Comparison of ENCODE assay signal across 12 mouse cellular contexts in the genomic region with DNA sequence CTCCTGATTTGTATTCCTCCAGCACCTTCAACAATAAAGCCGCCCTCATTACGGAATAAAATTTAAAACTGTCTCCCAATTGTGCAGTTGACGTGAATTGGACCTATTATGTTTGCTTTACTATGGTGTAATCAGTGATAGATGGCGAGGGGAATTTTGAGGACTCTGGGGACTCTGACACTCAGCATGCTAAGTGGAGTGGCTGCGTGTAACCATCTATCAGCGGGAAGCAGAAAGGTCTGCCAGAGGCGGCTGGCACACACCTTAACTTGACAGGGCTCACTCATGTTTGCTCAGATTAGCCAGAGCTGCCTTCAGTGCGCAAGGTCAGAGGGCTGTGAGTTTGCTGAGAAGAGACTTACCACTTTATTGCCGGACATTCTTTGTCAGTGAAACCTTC.
A peak's percentile ranks its signal among the peaks of the same experiment; 100 is the strongest.
DNase-seq lines count a peak whose midpoint lies in the region; ATAC-seq lines count a peak whose summit lies in the region.
"Had no signal": no experiment of that assay in that cellular context is flagged by ENCODE, and none has a peak within 500 bp of the region (broad histone marks: within the 10 kb centered on the region; RNA-seq: fewer than 3 reads in every experiment).

No protein-coding gene starts in this region.

- peak; percentile 44; the same call in 1 of the 2 replicates for ATAC-seq in forebrain, embryonic 12.5 days (ENCODE audit: low FRiP score)
- ATAC-seq in forebrain, embryonic 11.5 days (replicated peaks; ENCODE audit: low FRiP score): no peak
- peak; percentile 32; the same call in 1 of the 2 replicates for ATAC-seq in midbrain, embryonic 11.5 days (ENCODE audit: low FRiP score)
- ATAC-seq in midbrain, embryonic 15.5 days (replicated peaks): no peak
- no peak for ATAC-seq in limb, embryonic 12.5 days (ENCODE audit: insufficient number of reproducible peaks, insufficient read depth, low FRiP score, low TSS enrichment, low read depth)
- ATAC-seq in neural tube, embryonic 15.5 days (ENCODE audit: low FRiP score): peak; percentile 15; the same call in 1 of the 2 replicates
- ATAC-seq: hindbrain, embryonic 16.5 days had no signal

- H3K4me2 ChIP-seq in forebrain, embryonic 12.5 days: no peak overlapping the region
- H3K4me2 ChIP-seq in forebrain, embryonic 11.5 days (ENCODE audit: low read depth, low read length, severe bottlenecking): no peak overlapping the region
- no peak overlapping the region for H3K4me2 ChIP-seq in midbrain, embryonic 11.5 days
- H3K4me2 ChIP-seq in midbrain, embryonic 15.5 days: no peak overlapping the region
- no peak overlapping the region for H3K4me2 ChIP-seq in limb, embryonic 12.5 days
- no peak overlapping the region for H3K4me2 ChIP-seq in neural tube, embryonic 15.5 days
- H3K4me2 ChIP-seq: limb, embryonic 15.5 days; midbrain, embryonic 12.5 days had no signal

- H3K27ac ChIP-seq in forebrain, embryonic 12.5 days: no peak overlapping the region
- no peak overlapping the region for H3K27ac ChIP-seq in forebrain, embryonic 11.5 days (ENCODE audit: low read depth, low read length)
- no peak overlapping the region for H3K27ac ChIP-seq in midbrain, embryonic 11.5 days (ENCODE audit: low read depth, low read length)
- H3K27ac ChIP-seq in midbrain, embryonic 15.5 days: no peak overlapping the region
- H3K27ac ChIP-seq in limb, embryonic 12.5 days: no peak overlapping the region
- no peak overlapping the region for H3K27ac ChIP-seq in neural tube, embryonic 15.5 days (replicated peaks)
- H3K27ac ChIP-seq: limb, embryonic 15.5 days; midbrain, embryonic 12.5 days had no signal

- peaks cover 31% of the 10 kb centered on the region for H3K4me1 ChIP-seq in forebrain, embryonic 12.5 days
- H3K4me1 ChIP-seq in forebrain, embryonic 11.5 days (replicated peaks; ENCODE audit: control insufficient read depth, insufficient read depth, low read length): no peaks in the 10 kb centered on the region
- H3K4me1 ChIP-seq in midbrain, embryonic 11.5 days (ENCODE audit: control insufficient read depth, insufficient read depth, low read length): peaks cover 4% of the 10 kb centered on the region; the same call in 1 of the 2 replicates
- peaks cover 19% of the 10 kb centered on the region for H3K4me1 ChIP-seq in midbrain, embryonic 15.5 days
- H3K4me1 ChIP-seq in limb, embryonic 12.5 days (replicated peaks): peaks cover 26% of the 10 kb centered on the region
- peaks cover 39% of the 10 kb centered on the region for H3K4me1 ChIP-seq in neural tube, embryonic 15.5 days

- H3K9ac ChIP-seq in forebrain, embryonic 12.5 days: no peak overlapping the region
- no peak overlapping the region for H3K9ac ChIP-seq in forebrain, embryonic 11.5 days (ENCODE audit: low read length)
- no peak overlapping the region for H3K9ac ChIP-seq in midbrain, embryonic 11.5 days (ENCODE audit: low read length)
- no peak overlapping the region for H3K9ac ChIP-seq in midbrain, embryonic 15.5 days
- H3K9ac ChIP-seq in limb, embryonic 12.5 days (replicated peaks): 0 out of 2 replicates have a peak overlapping the region, but pooled peaks have one; percentile 8
- no peak overlapping the region for H3K9ac ChIP-seq in neural tube, embryonic 15.5 days (replicated peaks)
- H3K9ac ChIP-seq: limb, embryonic 15.5 days; midbrain, embryonic 12.5 days had no signal

- 43% methylated on average over 9 of the region's 9 CpGs for WGBS in forebrain, embryonic 12.5 days
- WGBS in forebrain, embryonic 11.5 days: 59% methylated on average over 9 of the region's 9 CpGs
- 67% methylated on average over 9 of the region's 9 CpGs for WGBS in midbrain, embryonic 11.5 days
- WGBS in midbrain, embryonic 15.5 days: 24% methylated on average over 9 of the region's 9 CpGs
- 39% methylated on average over 9 of the region's 9 CpGs for WGBS in limb, embryonic 12.5 days
- WGBS in neural tube, embryonic 15.5 days: 18% methylated on average over 9 of the region's 9 CpGs

- H3K36me3 ChIP-seq in forebrain, embryonic 12.5 days (replicated peaks): no peaks in the 10 kb centered on the region
- no peaks in the 10 kb centered on the region for H3K36me3 ChIP-seq in forebrain, embryonic 11.5 days (ENCODE audit: control insufficient read depth, insufficient read depth, low read length)
- no peaks in the 10 kb centered on the region for H3K36me3 ChIP-seq in midbrain, embryonic 11.5 days (ENCODE audit: control insufficient read depth, insufficient read depth, low read length)
- no peaks in the 10 kb centered on the region for H3K36me3 ChIP-seq in midbrain, embryonic 15.5 days (replicated peaks)
- H3K36me3 ChIP-seq in limb, embryonic 12.5 days: no peaks in the 10 kb centered on the region
- H3K36me3 ChIP-seq in neural tube, embryonic 15.5 days: no peaks in the 10 kb centered on the region
- H3K36me3 ChIP-seq: limb, embryonic 15.5 days; midbrain, embryonic 12.5 days had no signal

- 0 out of 2 replicates have a peak, but pooled peaks cover 4% of the 10 kb centered on the region for H3K27me3 ChIP-seq in forebrain, embryonic 12.5 days
- no peaks in the 10 kb centered on the region for H3K27me3 ChIP-seq in forebrain, embryonic 11.5 days (ENCODE audit: control insufficient read depth, insufficient read depth, low read length)
- no peaks in the 10 kb centered on the region for H3K27me3 ChIP-seq in midbrain, embryonic 11.5 days (ENCODE audit: control insufficient read depth, insufficient read depth, low read length)
- no peaks in the 10 kb centered on the region for H3K27me3 ChIP-seq in midbrain, embryonic 15.5 days (replicated peaks)
- peaks cover 36% of the 10 kb centered on the region for H3K27me3 ChIP-seq in limb, embryonic 12.5 days
- 0 out of 2 replicates have a peak, but pooled peaks cover 2% of the 10 kb centered on the region for H3K27me3 ChIP-seq in neural tube, embryonic 15.5 days (replicated peaks)

- H3K9me3 ChIP-seq in forebrain, embryonic 12.5 days: no peaks in the 10 kb centered on the region
- no peaks in the 10 kb centered on the region for H3K9me3 ChIP-seq in forebrain, embryonic 11.5 days (ENCODE audit: control insufficient read depth, low read length)
- H3K9me3 ChIP-seq in midbrain, embryonic 11.5 days (ENCODE audit: control insufficient read depth, low read length): no peaks in the 10 kb centered on the region
- H3K9me3 ChIP-seq in midbrain, embryonic 15.5 days: no peaks in the 10 kb centered on the region
- H3K9me3 ChIP-seq in limb, embryonic 12.5 days: no peaks in the 10 kb centered on the region
- no peaks in the 10 kb centered on the region for H3K9me3 ChIP-seq in neural tube, embryonic 15.5 days (replicated peaks)
- H3K9me3 ChIP-seq: limb, embryonic 15.5 days; midbrain, embryonic 12.5 days had no signal

- DNase-seq in forebrain, embryonic 11.5 days (ENCODE audit: low spot score): no peak
- peak; percentile 79 for DNase-seq in midbrain, embryonic 11.5 days (ENCODE audit: low spot score, missing footprints)
- no peak for DNase-seq in urinary bladder, postnatal 36 days (ENCODE audit: low spot score in 2 of 2)
- no peak for DNase-seq in kidney, postnatal 10 days
- DNase-seq: thymus, postnatal 25 days had no signal

- H3K4me3 ChIP-seq in forebrain, embryonic 12.5 days (replicated peaks): no peak overlapping the region
- no peak overlapping the region for H3K4me3 ChIP-seq in forebrain, embryonic 11.5 days (ENCODE audit: low read depth, low read length)
- H3K4me3 ChIP-seq in midbrain, embryonic 11.5 days (ENCODE audit: low read depth, low read length): no peak overlapping the region
- no peak overlapping the region for H3K4me3 ChIP-seq in midbrain, embryonic 15.5 days
- H3K4me3 ChIP-seq in limb, embryonic 12.5 days (replicated peaks): no peak overlapping the region
- no peak overlapping the region for H3K4me3 ChIP-seq in neural tube, embryonic 15.5 days (replicated peaks)
- H3K4me3 ChIP-seq: limb, embryonic 15.5 days; midbrain, embryonic 12.5 days had no signal

Comparison
In these comparisons a context has a peak if more than half of its experiments do, and no peak if none do; other contexts are left out.
1. ATAC-seq: peak in forebrain, embryonic 12.5 days (single experiment), midbrain, embryonic 11.5 days (single experiment) and neural tube, embryonic 15.5 days (single experiment); none in forebrain, embryonic 11.5 days (single experiment), midbrain, embryonic 15.5 days (single experiment) and limb, embryonic 12.5 days (single experiment).